Mouse (Mus musculus): ENCODE measurements around the gene Traf4.

Gene Traf4

DNA sequence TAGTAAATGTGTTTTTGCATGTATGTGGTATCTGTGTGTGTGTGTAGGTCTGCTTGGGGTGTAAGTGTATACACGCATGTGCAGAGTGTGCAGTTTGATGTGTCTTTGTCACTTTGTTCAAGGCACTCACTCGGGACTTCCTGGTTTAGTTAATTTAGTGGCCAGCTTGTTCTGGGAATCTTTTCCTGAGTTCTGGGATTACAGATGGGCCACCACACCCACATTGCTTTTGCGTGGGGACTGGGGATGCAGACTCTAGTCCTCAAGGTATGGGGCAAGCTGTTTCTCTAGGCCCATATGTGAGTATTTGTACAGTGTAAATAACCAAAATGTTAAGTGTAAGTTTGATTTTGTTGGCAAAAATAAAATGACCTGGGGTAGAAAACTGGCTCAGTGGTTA, 31.0 kb downstream of the Traf4 start:
- no peak for DNase-seq

DNA sequence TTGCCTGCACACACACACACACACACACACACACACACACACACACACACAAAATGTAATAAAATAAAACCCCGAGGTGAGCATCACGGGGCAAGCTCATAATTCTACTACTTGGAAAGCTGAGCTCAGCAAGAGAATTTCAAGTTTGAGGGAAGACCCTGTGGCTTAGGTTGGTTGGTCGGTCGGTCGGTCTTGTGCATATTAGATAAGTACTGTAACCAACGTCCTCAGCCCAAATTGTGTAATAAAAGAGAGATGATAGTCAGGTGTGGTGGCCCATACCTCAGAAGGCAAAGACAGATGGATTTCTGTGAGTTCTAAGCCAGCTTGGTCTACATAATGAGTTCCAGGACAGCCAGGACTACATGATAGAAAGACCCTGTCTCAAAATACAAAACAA, 31.5 kb downstream of the Traf4 start:
- no peak for DNase-seq

DNA sequence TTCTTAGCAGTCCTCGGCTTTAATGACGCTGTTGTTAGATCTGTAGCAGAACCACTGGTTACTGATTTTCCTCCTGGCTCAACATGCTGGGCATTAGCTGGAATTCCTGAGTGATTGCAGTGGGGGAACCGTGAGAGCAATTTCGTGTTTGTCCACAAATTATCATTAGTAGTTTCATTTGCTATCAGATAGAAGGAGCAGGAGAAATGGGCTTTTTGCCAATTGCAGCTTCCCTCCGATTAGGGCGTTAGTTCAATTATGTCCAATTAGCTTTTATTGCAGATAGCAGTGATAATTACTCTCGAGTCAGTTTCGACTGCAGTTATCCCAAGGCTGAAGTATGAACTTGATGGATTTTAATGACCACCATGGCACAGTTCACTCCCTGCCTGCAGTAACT, 35.9 kb downstream of the Traf4 start:
- DNase-seq, result peak; percentile 79

DNA sequence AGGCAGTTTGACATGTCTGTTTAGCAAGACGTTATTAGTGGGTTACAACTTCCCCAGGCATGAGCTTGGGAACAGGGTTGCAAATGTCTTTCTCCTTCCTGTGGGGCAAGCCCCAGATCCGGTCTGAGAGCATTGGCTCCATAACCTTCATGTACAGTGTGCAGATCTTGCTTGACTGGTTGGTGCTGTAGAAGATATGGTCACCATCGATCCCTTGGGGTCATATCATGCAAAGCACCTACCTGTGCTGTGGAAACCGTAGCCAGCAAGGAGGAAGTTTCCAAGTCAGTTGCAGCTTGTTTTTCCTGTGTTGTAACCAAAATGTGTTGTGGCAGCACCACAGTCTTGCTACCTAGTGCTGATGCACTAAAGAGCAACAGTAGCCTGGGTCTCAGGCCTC, 38.6 kb downstream of the Traf4 start:
- no peak for DNase-seq

DNA sequence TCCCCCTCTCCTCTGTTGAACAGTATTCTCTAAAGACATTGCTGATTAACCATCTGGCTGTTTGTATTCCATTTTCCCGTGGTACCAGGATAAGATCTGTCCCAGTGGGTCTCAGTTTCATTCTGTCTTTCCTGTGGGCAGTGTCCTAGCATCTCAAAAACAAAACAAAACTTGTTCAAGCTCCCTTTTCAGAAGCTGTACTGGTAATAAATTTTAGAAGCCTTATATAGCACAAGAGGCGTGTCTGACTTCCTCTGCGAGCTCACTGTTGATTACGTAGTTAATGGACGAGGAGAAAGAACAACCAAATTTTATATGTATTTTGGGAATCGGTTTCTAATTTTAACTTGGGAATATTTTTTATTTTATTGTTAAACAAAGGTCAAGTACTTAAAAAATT, 39.7 kb downstream of the Traf4 start:
- DNase-seq, result no peak

DNA sequence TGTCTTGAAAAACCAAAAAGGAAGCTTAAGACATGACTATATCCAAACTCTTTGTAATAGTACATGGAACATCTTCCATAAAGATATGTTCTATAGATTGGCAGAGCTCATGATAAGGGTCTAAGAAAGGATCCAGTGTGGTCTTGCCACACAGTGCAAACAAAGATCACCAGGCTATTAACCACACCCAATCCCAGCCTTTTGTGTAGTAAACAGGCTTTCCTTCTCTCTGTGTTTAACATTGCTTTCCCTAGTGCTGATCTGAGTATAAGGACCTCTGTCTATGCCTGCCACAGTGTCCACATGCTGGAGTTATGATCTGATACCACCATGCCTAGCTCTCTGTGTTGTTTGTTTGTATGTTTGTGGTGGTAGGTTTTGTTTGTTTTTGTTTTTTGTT, 41.6 kb downstream of the Traf4 start:
- no peak for DNase-seq

DNA sequence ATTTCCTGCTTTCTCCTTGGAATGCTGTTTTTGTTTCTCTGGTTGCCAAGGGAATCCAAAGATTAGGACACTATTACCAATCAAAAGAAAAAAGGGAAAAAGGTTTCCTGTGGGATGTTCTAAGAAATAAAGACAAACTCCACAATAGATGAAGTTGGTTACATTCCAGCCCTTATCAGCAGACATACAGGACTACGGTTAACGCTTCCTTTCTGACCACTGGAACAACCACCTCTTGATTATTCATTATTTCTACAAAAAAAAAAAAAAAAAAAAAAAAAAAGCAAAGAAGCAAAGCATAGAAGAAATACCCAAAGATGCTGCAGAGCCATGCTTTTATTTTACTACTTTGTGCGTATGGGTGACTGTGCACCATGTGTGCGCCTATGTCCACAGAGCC, 42.6 kb downstream of the Traf4 start:
- DNase-seq, result no peak

DNA sequence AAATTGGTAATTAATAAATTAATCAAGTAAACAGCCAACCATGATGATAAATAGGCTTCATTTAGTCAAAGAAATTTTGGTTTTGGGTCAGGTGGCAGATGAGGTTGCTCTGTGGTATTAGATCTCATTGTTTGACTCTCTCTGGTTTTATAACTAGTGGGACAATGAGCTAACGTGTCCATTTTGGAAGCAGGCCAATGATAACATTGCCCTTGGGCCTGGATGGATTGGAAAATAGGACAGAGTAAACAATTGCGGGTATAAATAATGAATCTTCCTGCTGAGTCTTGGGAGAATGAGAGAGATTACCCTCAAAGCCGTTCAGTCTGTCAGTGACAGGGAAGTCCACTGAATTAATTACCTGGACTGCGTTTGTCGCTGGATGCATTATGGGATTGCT, 44.2 kb downstream of the Traf4 start:
- peak; percentile 83 for DNase-seq

DNA sequence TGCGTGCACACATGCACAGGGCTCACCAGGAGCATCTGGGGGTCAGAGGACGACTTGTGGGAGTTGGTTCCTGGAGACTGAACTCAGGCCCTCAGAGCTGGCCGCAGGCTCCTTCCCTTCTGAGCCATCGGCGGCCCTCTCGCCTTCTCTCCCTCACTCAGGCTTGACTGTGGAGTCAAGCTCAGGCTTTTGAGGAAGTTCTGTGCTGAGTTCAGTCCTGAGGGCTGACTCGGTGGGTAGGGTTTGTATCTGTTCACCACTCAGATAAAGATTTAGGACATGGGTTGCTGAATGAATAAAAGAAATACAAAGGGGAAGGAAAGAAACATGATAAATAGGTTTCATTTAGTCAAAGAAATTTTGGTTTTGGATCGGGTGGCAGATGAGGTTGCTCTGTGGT, 45.5 kb downstream of the Traf4 start:
- no peak for DNase-seq

DNA sequence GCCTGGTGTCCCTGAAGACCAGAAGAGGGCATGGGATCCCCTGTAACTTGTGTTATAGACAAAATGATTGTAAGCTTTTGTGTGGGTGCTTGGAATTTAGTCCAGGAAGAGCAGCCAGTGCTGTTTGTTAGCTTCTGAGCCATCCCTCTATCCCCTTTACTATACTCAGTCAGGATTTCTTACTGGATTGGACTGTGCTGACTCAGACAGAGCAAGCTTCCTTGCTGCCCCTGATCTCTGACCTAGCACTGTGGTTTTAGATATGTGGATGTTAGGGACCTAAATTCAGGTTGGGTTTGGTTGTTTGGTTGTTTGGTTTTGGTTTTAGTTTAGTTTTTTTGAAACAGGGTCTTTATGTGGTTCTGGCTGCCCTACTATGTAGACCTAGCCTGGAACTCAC, 46.9 kb downstream of the Traf4 start:
- DNase-seq, result no peak

DNA sequence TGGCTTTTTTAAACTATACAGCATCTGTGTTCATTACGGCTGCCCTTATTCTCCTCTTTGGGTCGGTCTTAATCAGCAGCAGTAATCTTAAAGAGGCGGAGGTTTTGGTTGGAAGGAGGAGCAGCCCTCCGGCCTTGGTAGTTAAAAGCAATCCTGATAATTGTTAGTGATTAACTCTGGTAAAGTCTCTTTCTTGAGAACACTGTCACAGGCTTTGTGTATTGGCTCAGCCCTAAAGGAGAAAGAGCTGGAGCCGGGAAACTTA, 49.3 kb downstream of the Traf4 start:
- DNase-seq, result peak; percentile 16

DNA sequence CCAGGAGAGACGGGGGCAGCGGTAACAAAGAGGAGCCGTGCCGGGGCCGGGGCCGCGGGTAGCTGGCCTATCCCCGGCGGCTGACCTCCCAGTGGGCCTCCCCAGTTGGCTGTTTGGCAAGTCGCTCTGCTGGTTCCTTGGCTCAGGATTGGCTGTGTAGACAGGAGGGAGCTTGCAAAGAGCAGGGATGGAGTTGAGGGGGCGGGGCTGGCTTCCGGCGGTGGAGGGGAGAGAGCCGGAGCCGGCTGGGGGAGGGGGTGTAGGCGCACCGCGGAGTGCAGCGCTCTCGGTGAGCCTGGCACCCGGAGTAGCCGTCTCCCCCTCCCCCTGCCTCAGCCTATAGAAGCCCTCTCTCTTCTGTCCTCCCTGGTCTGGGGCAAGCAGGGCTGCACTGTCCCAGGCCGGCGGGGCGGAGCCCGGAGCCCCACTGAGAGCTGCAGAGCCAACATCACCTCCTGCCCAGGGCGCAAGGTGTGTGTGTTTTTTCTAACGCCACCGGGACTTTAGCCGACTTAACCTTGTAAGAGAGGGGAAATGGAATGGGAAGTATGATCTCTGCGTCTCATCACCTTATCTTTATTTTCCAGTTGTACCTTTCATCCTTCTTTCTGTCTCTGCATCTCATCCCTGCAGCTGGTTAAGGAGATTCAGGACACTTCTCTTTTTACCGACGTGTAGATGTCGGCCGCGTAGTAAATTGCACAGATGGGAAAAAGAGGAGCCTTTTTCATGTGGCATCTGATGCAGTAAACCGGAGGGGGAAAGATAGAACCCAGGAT, 49.8 kb downstream of the Traf4 start:
- peak; percentile 99 for DNase-seq

DNA sequence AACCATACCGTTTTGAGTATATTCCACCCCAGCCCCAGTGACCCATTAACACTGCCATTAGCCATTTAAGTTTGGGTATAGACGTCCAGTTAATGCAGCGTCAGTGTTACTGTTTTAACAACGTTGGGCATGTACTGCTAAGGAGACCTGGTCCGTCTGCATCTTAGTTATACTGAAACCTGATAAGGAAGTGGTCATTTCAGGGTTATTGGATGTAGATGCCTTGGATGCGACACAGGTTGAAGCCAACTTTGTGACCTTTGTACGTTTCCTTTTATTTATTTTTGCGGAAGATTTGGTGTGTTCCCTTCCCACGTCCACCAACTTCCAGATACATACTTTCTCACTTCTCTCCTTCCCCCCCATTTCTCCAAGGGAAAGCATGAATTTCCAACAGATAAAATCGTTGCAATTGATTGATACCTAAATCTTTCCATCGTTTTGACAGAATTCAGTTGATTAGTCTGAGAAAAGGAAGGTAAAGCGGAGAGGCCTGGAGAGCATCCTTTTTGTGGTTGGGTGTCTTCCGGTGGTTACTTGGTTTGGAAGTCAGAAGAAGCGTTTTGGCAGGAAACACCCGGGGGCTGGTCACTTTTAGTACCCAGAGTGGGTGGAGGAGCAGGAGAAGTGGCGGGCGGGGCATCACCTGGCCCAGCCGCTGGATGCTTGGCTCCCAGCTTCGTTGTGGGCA, 50.6 kb downstream of the Traf4 start:
- DNase-seq, result no peak

DNA sequence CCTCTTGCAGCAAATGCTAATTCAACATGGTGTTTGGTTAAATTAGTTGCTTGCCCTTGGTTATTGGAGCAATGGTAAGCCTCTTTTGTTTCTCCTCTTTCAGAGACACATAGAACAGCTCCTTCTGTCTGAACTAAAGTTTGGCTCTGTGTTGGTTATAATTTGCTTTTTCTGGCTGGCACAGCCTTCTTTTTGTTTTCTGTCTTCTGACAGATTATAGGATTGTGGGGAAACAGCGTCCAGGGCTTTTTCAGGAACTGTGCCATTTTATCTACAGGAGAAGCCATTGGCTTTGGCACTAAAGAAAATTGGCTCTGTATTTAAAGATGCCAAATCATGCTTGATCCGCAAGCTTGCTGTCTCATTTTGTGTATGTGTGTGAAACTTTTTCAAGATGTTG, 51.8 kb downstream of the Traf4 start:
- DNase-seq, result no peak

Measured in retina, postnatal 1 day (tissue).